Mouse (Mus musculus): ENCODE results near the gene Axin2.

DNA sequence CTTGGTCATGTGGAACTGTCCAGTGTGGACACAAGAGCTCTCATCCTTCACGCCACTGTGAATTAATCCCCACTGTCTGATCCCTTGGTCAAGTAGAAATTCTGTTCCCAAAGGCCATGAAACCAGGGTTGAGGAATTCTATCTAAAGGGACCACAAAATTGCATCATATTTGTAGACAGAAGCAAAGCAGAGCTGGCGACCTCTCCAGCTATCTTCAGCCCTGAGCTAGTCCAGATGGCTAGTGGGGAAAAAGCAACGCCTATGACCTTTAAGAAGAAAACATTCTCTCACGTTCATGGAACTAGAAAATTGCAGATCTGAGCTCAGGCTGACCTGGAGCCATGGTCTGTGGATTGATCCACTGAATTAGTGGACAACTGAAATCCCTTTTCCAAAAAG, 39.6 kb upstream of the Axin2 start:
- TF ChIP-seq POLR2A (IDR thresholded peaks at IDR 0.05; ENCODE audit: low read depth, low read length) (no peak), CTCF (IDR thresholded peaks at IDR 0.05; ENCODE audit: borderline replicate concordance, insufficient read depth, low read length) (no peak)

Measured in embryonic fibroblast, embryonic 13.5 days (primary cell).